Comparison of ENCODE assay signal across 10 mouse cellular contexts in the genomic region with DNA sequence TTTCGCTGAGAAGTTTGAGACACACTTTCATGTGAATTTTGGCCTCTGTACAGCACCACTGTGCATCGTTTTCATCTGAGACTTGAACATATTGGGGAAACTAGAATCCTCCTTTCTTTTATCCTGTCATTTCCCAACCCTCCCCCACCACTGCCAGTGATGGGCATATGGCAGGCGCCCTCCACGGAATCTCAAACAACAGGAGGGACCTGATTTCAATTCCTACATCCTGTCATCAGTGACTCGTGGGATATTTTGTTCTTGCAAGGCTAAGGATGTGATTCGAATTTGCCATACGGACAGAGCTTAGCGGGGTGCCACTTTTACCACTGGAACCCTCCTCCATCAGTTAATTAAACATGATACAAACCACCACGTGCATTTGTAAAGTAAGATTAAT.
DNase-seq lines count a peak whose midpoint lies in the region; ATAC-seq and TF ChIP-seq lines count a peak whose summit lies in the region.
"Had no signal": no experiment of that assay in that cellular context is flagged by ENCODE, and none has a peak within 500 bp of the region (broad histone marks: within the 10 kb centered on the region; RNA-seq: fewer than 3 reads in every experiment).

No protein-coding gene starts in this region.

- H3K9me3 ChIP-seq in kidney, postnatal 0 days (replicated peaks; ENCODE audit: low read length), result no peaks in the 10 kb centered on the region
- H3K9me3 ChIP-seq in forebrain, embryonic 12.5 days, result no peaks in the 10 kb centered on the region
- H3K9me3 ChIP-seq in limb, embryonic 14.5 days (ENCODE audit: control insufficient read depth, low read length), result no peaks in the 10 kb centered on the region
- no peaks in the 10 kb centered on the region for H3K9me3 ChIP-seq in stomach, embryonic 14.5 days (ENCODE audit: control insufficient read depth, low read depth, low read length)
- H3K9me3 ChIP-seq: stomach, embryonic 15.5 days had no signal

- no peak overlapping the region for H3K9ac ChIP-seq in kidney, postnatal 0 days (ENCODE audit: low read depth, low read length)
- no peak overlapping the region for H3K9ac ChIP-seq in forebrain, embryonic 12.5 days
- H3K9ac ChIP-seq in limb, embryonic 14.5 days (ENCODE audit: low read depth, low read length, severe bottlenecking), result no peak overlapping the region
- H3K9ac ChIP-seq in stomach, embryonic 14.5 days (replicated peaks; ENCODE audit: low read depth, low read length), result no peak overlapping the region
- H3K9ac ChIP-seq: stomach, embryonic 15.5 days had no signal

- no peaks in the 10 kb centered on the region for H3K27me3 ChIP-seq in kidney, postnatal 0 days (ENCODE audit: insufficient read depth, low read length)
- H3K27me3 ChIP-seq in kidney, adult 2 months (replicated peaks; ENCODE audit: control insufficient read depth, insufficient read depth, low read length), result no peaks in the 10 kb centered on the region
- no peaks in the 10 kb centered on the region for H3K27me3 ChIP-seq in forebrain, embryonic 12.5 days
- H3K27me3 ChIP-seq in limb, embryonic 14.5 days (ENCODE audit: control insufficient read depth, insufficient read depth, low read length), result peaks cover 4% of the 10 kb centered on the region; the same call in 1 of the 2 replicates
- no peaks in the 10 kb centered on the region for H3K27me3 ChIP-seq in stomach, embryonic 14.5 days (ENCODE audit: control insufficient read depth, insufficient read depth, low read length)
- H3K27me3 ChIP-seq: stomach, embryonic 15.5 days had no signal

- H3K4me2 ChIP-seq in kidney, postnatal 0 days (ENCODE audit: low read length), result peak overlapping the region; percentile 31
- H3K4me2 ChIP-seq in forebrain, embryonic 12.5 days, result 0 out of 2 replicates have a peak overlapping the region, but pooled peaks have one; percentile 21
- 0 out of 2 replicates have a peak overlapping the region, but pooled peaks have one; percentile 21 for H3K4me2 ChIP-seq in limb, embryonic 14.5 days (replicated peaks; ENCODE audit: low read depth, low read length, severe bottlenecking)
- H3K4me2 ChIP-seq in stomach, embryonic 14.5 days (replicated peaks; ENCODE audit: low read depth, low read length), result 0 out of 2 replicates have a peak overlapping the region, but pooled peaks have one; percentile 0
- H3K4me2 ChIP-seq: stomach, embryonic 15.5 days had no signal

- no peaks in the 10 kb centered on the region for H3K4me1 ChIP-seq in kidney, postnatal 0 days (replicated peaks; ENCODE audit: insufficient read depth, low read length)
- H3K4me1 ChIP-seq in kidney, adult 2 months (ENCODE audit: control insufficient read depth, insufficient read depth, low read length), result no peaks in the 10 kb centered on the region
- peaks cover 18% of the 10 kb centered on the region for H3K4me1 ChIP-seq in forebrain, embryonic 12.5 days
- peaks cover 10% of the 10 kb centered on the region; the same call in 1 of the 2 replicates for H3K4me1 ChIP-seq in limb, embryonic 14.5 days (ENCODE audit: control insufficient read depth, insufficient read depth, low read length)
- H3K4me1 ChIP-seq in stomach, embryonic 14.5 days (ENCODE audit: control insufficient read depth, insufficient read depth, low read length), result peaks cover 7% of the 10 kb centered on the region; the same call in 1 of the 2 replicates

- H3K27ac ChIP-seq in kidney, postnatal 0 days, result no peak overlapping the region
- no peak overlapping the region for H3K27ac ChIP-seq in kidney, adult 2 months (ENCODE audit: insufficient read depth, low read depth, low read length)
- no peak overlapping the region for H3K27ac ChIP-seq in forebrain, embryonic 12.5 days
- no peak overlapping the region for H3K27ac ChIP-seq in limb, embryonic 14.5 days (replicated peaks; ENCODE audit: low read depth, low read length)
- no peak overlapping the region for H3K27ac ChIP-seq in stomach, embryonic 14.5 days (ENCODE audit: low read length)
- H3K27ac ChIP-seq: stomach, embryonic 15.5 days had no signal

- no peak for DNase-seq in kidney, postnatal 0 days (ENCODE audit: low spot score)
- no peak for DNase-seq in kidney, adult 2 months
- no peak for DNase-seq in limb, embryonic 14.5 days (ENCODE audit: low spot score)
- no peak for DNase-seq in lung, postnatal 10 days
- no peak for DNase-seq in left cerebral cortex, adult 8-10 months (ENCODE audit: low spot score in 2 of 2)
- DNase-seq: kidney, postnatal 10 days had no signal

- no peak for TF ChIP-seq POLR2A in kidney, adult 2 months (IDR thresholded peaks at IDR 0.05; ENCODE audit: low read depth, low read length)
- no peak for TF ChIP-seq POLR2A in limb, embryonic 14.5 days (IDR thresholded peaks at IDR 0.05; ENCODE audit: borderline replicate concordance, extremely low read depth, insufficient read depth, insufficient read length)

- WGBS in kidney, postnatal 0 days, result 18% methylated on average over 9 of the region's 9 CpGs
- WGBS in kidney, adult 2 months, result 16% methylated on average over 9 of the region's 9 CpGs
- WGBS in forebrain, embryonic 12.5 days, result 12% methylated on average over 9 of the region's 9 CpGs
- WGBS in limb, embryonic 14.5 days, result 13% methylated on average over 9 of the region's 9 CpGs
- WGBS in stomach, embryonic 14.5 days, result 33% methylated on average over 9 of the region's 9 CpGs

- ATAC-seq in kidney, postnatal 0 days (replicated peaks; ENCODE audit: low FRiP score, low read depth), result no peak
- ATAC-seq in forebrain, embryonic 12.5 days (ENCODE audit: low FRiP score), result peak; percentile 53; the same call in 1 of the 2 replicates
- ATAC-seq in limb, embryonic 14.5 days (ENCODE audit: low FRiP score, low read depth), result no peak
- no peak for ATAC-seq in stomach, embryonic 14.5 days (ENCODE audit: insufficient number of reproducible peaks, insufficient read depth, low FRiP score, low read depth)
- no peak for ATAC-seq in CD4-positive, CD25-positive, alpha-beta regulatory T cell, adult 4 months

- no peak overlapping the region for H3K4me3 ChIP-seq in kidney, postnatal 0 days (replicated peaks; ENCODE audit: low read depth, low read length)
- H3K4me3 ChIP-seq in kidney, adult 2 months (ENCODE audit: insufficient read depth, low read depth, low read length), result no peak overlapping the region
- no peak overlapping the region for H3K4me3 ChIP-seq in forebrain, embryonic 12.5 days (replicated peaks)
- H3K4me3 ChIP-seq in limb, embryonic 14.5 days (replicated peaks; ENCODE audit: low read length), result no peak overlapping the region
- H3K4me3 ChIP-seq in stomach, embryonic 14.5 days (ENCODE audit: low read depth, low read length), result no peak overlapping the region
- H3K4me3 ChIP-seq: stomach, embryonic 15.5 days had no signal

- TF ChIP-seq CTCF in kidney, postnatal 0 days (IDR thresholded peaks at IDR 0.05; ENCODE audit: low read depth), result no peak
- TF ChIP-seq CTCF in kidney, adult 2 months (conservative IDR thresholded peaks at IDR 0.05; ENCODE audit: insufficient read depth, insufficient read length, low read depth, low read length), result no peak

- H3K36me3 ChIP-seq in kidney, postnatal 0 days (ENCODE audit: insufficient read depth, low read length), result no peaks in the 10 kb centered on the region
- H3K36me3 ChIP-seq in kidney, adult 2 months (ENCODE audit: control insufficient read depth, insufficient read depth, low read length), result no peaks in the 10 kb centered on the region
- H3K36me3 ChIP-seq in forebrain, embryonic 12.5 days (replicated peaks), result no peaks in the 10 kb centered on the region
- no peaks in the 10 kb centered on the region for H3K36me3 ChIP-seq in limb, embryonic 14.5 days (ENCODE audit: control insufficient read depth, insufficient read depth, low read length)
- no peaks in the 10 kb centered on the region for H3K36me3 ChIP-seq in stomach, embryonic 14.5 days (ENCODE audit: control insufficient read depth, insufficient read depth, low read length)
- H3K36me3 ChIP-seq: stomach, embryonic 15.5 days had no signal
